Mouse (Mus musculus) embryonic fibroblast, embryonic 13.5 days (primary cell): ENCODE results near the gene Gpatch2. TPM values are rescaled to one million over a fixed set of nuclear protein-coding genes. Genes with fewer than 3 reads are reported as not detected.

Experiments used
- H3K27ac ChIP-seq: 2 replicates; pipeline ENCODE4 v1.5.1; 2012; ENCODE audit warnings: low read length, control low read depth, inconsistent platforms; ENCODE audit not compliant: insufficient read depth
- H3K4me1 ChIP-seq: 2 replicates; pipeline ENCODE4 v1.6.1; 2011; ENCODE audit warnings: low read length; ENCODE audit not compliant: control insufficient read depth, insufficient read depth
- H3K4me3 ChIP-seq: 2 replicates; pipeline ENCODE4 v1.5.1; 2011; ENCODE audit warnings: mild to moderate bottlenecking, control low read depth, low read length; ENCODE audit not compliant: insufficient read depth
- CTCF ChIP-seq: IDR thresholded peaks from 2 replicates; pipeline ENCODE4 v1.5.1; 2011; ENCODE audit warnings: mild to moderate bottlenecking, control low read depth, low read length, moderate library complexity, borderline replicate concordance; ENCODE audit not compliant: insufficient read depth
- POLR2A ChIP-seq: IDR thresholded peaks from 2 replicates; pipeline ENCODE4 v1.6.1; 2011; ENCODE audit warnings: low read depth, mild to moderate bottlenecking, control low read depth, low read length, moderate library complexity
- polyA plus RNA-seq: library from polyadenylated mRNA; stranded (reverse); fragments of >200 nt; gene quantifications from 2 replicates; pipeline ENCODE4 v1.2.4, GENCODE M21; 2011; ENCODE audit warnings: low read depth; ENCODE audit not compliant: missing spikeins, insufficient read length

Gpatch2 gene
- polyA plus RNA-seq, 1 experiment: 16.7 TPM

- Histone ChIP-seq H3K4me3 (no peak overlapping the region), H3K4me1 (no peaks in the 10 kb centered on the region), H3K27ac (no peak overlapping the region)
- TF ChIP-seq POLR2A (no peak), CTCF (no peak)
Observed at GRCm38 (mm10) chr1:187303221-187303620, 87.9 kb downstream of the Gpatch2 start.

DNA sequence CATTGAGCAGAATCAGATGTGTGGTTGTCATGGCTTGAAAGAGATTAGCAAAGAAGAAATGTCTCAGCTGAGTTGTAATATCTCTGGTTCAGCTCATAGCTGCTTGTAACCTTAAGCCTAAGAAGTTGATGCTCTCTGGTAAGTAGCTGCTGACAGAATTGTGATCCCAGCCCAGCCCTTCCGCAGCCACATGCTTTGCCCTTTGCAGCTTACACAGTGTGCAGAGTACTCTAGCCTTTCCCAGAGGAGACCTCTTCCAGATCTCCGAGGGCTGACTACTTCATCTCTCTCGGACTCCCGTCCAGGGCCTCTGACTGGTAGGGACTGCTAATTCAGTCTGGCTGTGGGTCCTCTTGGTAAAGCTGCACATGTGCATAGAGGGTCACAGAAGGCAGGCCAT is 92.0 kb downstream of the Gpatch2 start:
- no peak overlapping the region for H3K27ac ChIP-seq
- H3K4me1 ChIP-seq: no peaks in the 10 kb centered on the region
- TF ChIP-seq POLR2A (no peak), CTCF (no peak)
- H3K4me3 ChIP-seq: no peak overlapping the region

DNA sequence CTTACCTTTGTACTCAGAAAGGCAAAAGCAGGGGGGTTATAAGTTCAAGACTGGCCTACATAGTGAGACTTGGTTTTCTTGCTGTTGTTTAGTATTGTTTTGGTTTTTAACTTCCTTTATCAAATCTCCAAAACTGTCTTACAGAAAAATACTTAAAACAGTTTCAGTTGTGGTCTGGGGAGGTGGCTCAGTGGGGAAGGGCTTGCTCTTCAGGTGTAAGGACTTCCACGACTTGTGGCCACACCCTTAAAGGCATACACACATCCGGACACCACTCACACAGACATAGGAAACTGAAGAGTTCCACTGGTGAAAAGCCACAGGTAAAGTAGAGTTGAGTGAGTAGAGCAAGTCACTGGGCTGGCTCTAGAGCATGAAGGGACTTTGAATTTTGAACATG is 93.2 kb downstream of the Gpatch2 start:
- no peak for TF ChIP-seq CTCF
- no peak for TF ChIP-seq POLR2A
- Histone ChIP-seq H3K27ac (no peak overlapping the region), H3K4me3 (no peak overlapping the region), H3K4me1 (no peaks in the 10 kb centered on the region)

DNA sequence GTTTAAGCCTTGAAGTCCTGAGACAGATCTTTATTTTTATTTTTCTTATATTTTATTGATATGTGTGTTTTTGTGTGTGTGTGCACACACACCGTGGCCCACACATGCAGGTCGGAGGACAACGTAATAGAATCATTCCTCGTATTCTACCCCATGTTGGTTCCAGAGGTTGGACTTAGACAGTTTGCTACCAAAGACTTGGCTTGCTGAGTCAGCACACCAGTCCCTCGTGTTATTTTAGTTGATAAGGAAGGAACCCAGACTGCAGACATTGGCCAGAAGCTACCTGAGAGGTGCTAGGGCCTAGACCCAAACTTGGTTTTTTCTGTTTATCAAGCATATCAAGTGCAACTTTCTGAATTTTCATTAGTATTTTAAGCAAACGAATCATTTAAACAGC is 95.8 kb downstream of the Gpatch2 start:
- TF ChIP-seq CTCF (no peak), POLR2A (no peak)
- Histone ChIP-seq H3K27ac (no peak overlapping the region), H3K4me3 (no peak overlapping the region), H3K4me1 (no peaks in the 10 kb centered on the region)

DNA sequence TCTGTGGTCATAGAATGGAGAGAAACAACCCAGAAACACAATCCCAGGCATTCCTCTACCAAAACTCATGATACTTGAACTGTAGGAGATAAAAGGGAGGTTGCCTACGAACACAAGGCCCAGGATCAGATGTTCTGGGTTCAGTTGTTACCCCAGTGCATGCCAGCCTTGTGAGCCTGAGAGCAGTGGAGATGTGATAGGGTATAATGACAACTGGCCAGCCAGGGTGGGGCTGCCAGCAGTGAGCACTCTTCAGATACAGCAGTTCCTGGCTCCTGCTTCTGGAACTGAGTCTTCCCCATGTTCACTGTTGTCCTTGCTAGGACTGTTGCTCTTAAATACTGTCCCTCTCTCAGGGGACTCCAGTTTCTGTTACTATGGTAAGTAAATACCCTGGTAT is 98.0 kb downstream of the Gpatch2 start:
- TF ChIP-seq POLR2A (no peak), CTCF (no peak)
- no peaks in the 10 kb centered on the region for H3K4me1 ChIP-seq
- no peak overlapping the region for H3K4me3 ChIP-seq
- H3K27ac ChIP-seq: no peak overlapping the region

DNA sequence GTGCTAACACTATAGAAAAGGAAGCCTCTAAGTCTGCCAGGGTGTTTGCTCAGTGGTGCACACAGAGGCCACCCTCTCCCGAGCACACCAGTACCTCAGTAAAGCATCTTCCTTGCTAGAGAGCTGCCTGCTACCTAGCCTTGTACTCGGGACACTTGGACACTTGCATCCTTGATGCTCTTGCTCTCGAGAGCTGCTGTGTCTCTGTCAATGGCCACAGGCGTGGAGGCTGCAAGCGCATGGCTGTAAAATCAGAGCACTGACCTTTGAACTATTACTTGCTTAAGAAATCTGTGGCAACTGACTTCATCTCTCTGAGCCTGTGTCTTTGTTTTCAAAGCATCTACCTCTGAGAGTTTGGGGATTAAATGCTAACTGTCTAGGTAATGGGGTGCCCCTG is 98.5 kb downstream of the Gpatch2 start:
- Histone ChIP-seq H3K27ac (no peak overlapping the region), H3K4me1 (no peaks in the 10 kb centered on the region), H3K4me3 (no peak overlapping the region)
- no peak for TF ChIP-seq POLR2A
- TF ChIP-seq CTCF: no peak

DNA sequence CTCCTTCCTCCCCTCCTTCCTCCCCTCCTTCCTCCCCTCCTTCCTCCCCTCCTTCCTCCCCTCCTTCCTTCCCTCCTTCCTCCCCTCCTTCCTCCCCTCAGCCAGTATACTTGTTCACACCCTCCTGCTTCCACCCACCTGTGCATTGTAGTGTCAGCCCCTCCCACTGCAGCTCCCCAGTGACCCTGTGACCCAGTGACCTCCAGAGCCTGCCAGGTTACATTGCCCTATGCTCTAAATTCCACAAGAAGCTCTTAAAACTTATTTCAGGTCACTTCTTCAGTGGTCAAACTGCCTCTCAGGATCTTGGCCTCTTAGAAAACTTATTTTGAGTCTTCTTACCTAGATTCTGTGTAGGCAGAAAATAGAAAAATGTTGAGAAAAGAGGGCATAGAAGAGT is 99.2 kb downstream of the Gpatch2 start:
- no peak overlapping the region for H3K27ac ChIP-seq
- no peak for TF ChIP-seq POLR2A
- TF ChIP-seq CTCF: no peak
- H3K4me1 ChIP-seq: no peaks in the 10 kb centered on the region
- H3K4me3 ChIP-seq: no peak overlapping the region

DNA sequence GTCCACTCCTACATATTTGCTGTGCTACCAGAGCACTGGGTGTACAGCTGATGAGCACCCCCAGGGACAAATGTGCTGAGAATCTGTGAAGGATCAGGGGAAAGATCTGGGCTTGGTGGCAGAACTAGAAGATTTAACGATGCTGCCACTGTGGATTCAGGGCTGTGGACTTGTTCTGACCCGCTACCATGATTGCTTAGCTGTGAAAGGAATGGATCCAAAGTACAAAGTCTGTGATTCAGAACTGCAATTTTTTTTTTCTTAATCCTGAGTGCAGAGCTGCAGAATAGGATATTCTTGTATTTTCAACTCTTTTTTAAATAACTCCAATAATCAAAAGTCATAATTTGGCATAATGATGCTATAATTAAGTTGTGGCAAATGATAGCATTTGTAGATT is 100.5 kb downstream of the Gpatch2 start:
- Histone ChIP-seq H3K27ac (no peak overlapping the region), H3K4me1 (no peaks in the 10 kb centered on the region), H3K4me3 (no peak overlapping the region)
- TF ChIP-seq CTCF (no peak), POLR2A (no peak)

DNA sequence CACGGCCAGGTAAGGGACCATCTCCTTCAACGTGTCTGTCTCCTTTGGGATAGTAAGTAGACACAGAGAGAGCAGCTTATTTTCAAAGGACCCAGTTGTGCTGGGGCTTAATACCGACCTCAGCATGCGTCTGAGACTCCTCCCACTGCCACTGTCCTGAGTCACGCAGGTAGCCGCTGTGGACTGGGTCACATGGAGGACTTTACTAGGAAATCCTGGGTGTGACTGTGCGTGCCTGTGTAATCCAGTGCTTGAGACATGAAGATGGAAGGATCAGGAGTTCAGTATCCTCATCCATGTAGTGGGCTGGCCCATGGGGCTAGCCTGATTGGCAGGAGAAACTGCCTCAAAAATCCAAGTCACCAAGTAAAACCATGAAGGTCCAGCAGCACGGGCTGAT is 101.2 kb downstream of the Gpatch2 start:
- TF ChIP-seq CTCF: no peak
- no peak for TF ChIP-seq POLR2A
- no peaks in the 10 kb centered on the region for H3K4me1 ChIP-seq
- H3K4me3 ChIP-seq: no peak overlapping the region
- no peak overlapping the region for H3K27ac ChIP-seq

- Histone ChIP-seq H3K4me1 (no peaks in the 10 kb centered on the region), H3K4me3 (no peak overlapping the region), H3K27ac (no peak overlapping the region)
- TF ChIP-seq POLR2A (no peak), CTCF (no peak)
Observed at GRCm38 (mm10) chr1:187321814-187322213, 106.5 kb downstream of the Gpatch2 start.
